Mouse (Mus musculus): ENCODE data around the gene Tmem97. TPM values are rescaled to one million over a fixed set of nuclear protein-coding genes. Genes with fewer than 3 reads are reported as not detected.
A peak's percentile ranks its signal among the peaks of the same experiment; 100 is the strongest.
"Not testable (repeated sequence)": the region's sequence is repeated elsewhere in the genome, so short reads cannot be mapped to it uniquely, and the experiment has no call there.

Tmem97 gene
- polyA plus RNA-seq, 1 experiment from 2014 or later = 68.2 TPM

- Histone ChIP-seq H3K4me3 (ENCODE audit: low read depth, low read length) (no peak overlapping the region), H3K36me3 (ENCODE audit: control insufficient read depth, insufficient read depth, low read length) (no peaks in the 10 kb centered on the region), H3K27me3 (ENCODE audit: control insufficient read depth, insufficient read depth, low read length) (no peaks in the 10 kb centered on the region), H3K4me1 (replicated peaks; ENCODE audit: control insufficient read depth, insufficient read depth) (no peaks in the 10 kb centered on the region), H3K9me3 (ENCODE audit: control insufficient read depth, low read length) (no peaks in the 10 kb centered on the region), H3K9ac (ENCODE audit: low read length) (no peak overlapping the region), H3K27ac (replicated peaks) (no peak overlapping the region), H3K4me2 (replicated peaks; ENCODE audit: low read depth) (no peak overlapping the region)
- TF ChIP-seq EP300 (optimal IDR thresholded peaks at IDR 0.05) (no peak), CTCF (IDR thresholded peaks at IDR 0.05; ENCODE audit: low read depth) (no peak)
- WGBS = 84% methylated on average over 6 of the region's 6 CpGs
- no peak for ATAC-seq (ENCODE audit: low FRiP score, low TSS enrichment)
- DNase-seq (ENCODE audit: low spot score) = no peak
These were observed 43.8 kb upstream of the Tmem97 start for GRCm38 (mm10) chr11:78594271-78594964.

GRCm38 (mm10) chr11:78587677-78588076 is 37.1 kb upstream of the Tmem97 start:
- not testable (repeated sequence) for H3K27me3 ChIP-seq (ENCODE audit: control insufficient read depth, insufficient read depth, low read length); H3K4me2 ChIP-seq (replicated peaks; ENCODE audit: low read depth); H3K9ac ChIP-seq (ENCODE audit: low read length); H3K4me3 ChIP-seq (ENCODE audit: low read depth, low read length); H3K9me3 ChIP-seq (ENCODE audit: control insufficient read depth, low read length); H3K27ac ChIP-seq (replicated peaks); H3K4me1 ChIP-seq (replicated peaks; ENCODE audit: control insufficient read depth, insufficient read depth); ATAC-seq (ENCODE audit: low FRiP score, low TSS enrichment); DNase-seq (ENCODE audit: low spot score); H3K36me3 ChIP-seq (ENCODE audit: control insufficient read depth, insufficient read depth, low read length)
- 93% methylated on average over 1 of the region's 1 CpGs for WGBS
- TF ChIP-seq CTCF (IDR thresholded peaks at IDR 0.05; ENCODE audit: low read depth) = peak; percentile 39

- Histone ChIP-seq H3K9me3 (ENCODE audit: control insufficient read depth, low read length) (no peaks in the 10 kb centered on the region), H3K4me1 (replicated peaks; ENCODE audit: control insufficient read depth, insufficient read depth) (no peaks in the 10 kb centered on the region)
These were observed 35.5 kb upstream of the Tmem97 start for GRCm38 (mm10) chr11:78586099-78586498.

GRCm38 (mm10) chr11:78582848-78583247 is 32.3 kb upstream of the Tmem97 start:
- ATAC-seq (ENCODE audit: low FRiP score, low TSS enrichment) = no peak
- WGBS = 87% methylated on average over 6 of the region's 6 CpGs
- no peak overlapping the region for H3K4me3 ChIP-seq (ENCODE audit: low read depth, low read length)
- H3K27me3 ChIP-seq (ENCODE audit: control insufficient read depth, insufficient read depth, low read length) = no peaks in the 10 kb centered on the region
- H3K9me3 ChIP-seq (ENCODE audit: control insufficient read depth, low read length) = no peaks in the 10 kb centered on the region
- no peak overlapping the region for H3K27ac ChIP-seq (replicated peaks)
- no peaks in the 10 kb centered on the region for H3K4me1 ChIP-seq (replicated peaks; ENCODE audit: control insufficient read depth, insufficient read depth)
- no peak for TF ChIP-seq CTCF (IDR thresholded peaks at IDR 0.05; ENCODE audit: low read depth)
- TF ChIP-seq EP300 (optimal IDR thresholded peaks at IDR 0.05) = no peak
- H3K9ac ChIP-seq (ENCODE audit: low read length) = no peak overlapping the region
- H3K4me2 ChIP-seq (replicated peaks; ENCODE audit: low read depth) = no peak overlapping the region
- H3K36me3 ChIP-seq (ENCODE audit: control insufficient read depth, insufficient read depth, low read length) = peaks cover 4% of the 10 kb centered on the region; the same call in 1 of the 2 replicates
- DNase-seq (ENCODE audit: low spot score) = no peak

More at GRCm38 (mm10) chr11:78586099-78586498, 35.5 kb upstream of the Tmem97 start:
- no peak for DNase-seq (ENCODE audit: low spot score)
- H3K27me3 ChIP-seq (ENCODE audit: control insufficient read depth, insufficient read depth, low read length) = no peaks in the 10 kb centered on the region
- no peak for ATAC-seq (ENCODE audit: low FRiP score, low TSS enrichment)
- no peak overlapping the region for H3K4me3 ChIP-seq (ENCODE audit: low read depth, low read length)
- H3K9ac ChIP-seq (ENCODE audit: low read length) = no peak overlapping the region
- TF ChIP-seq CTCF (IDR thresholded peaks at IDR 0.05; ENCODE audit: low read depth) (peak; percentile 50), EP300 (optimal IDR thresholded peaks at IDR 0.05) (no peak)
- no peak overlapping the region for H3K27ac ChIP-seq (replicated peaks)
- no peak overlapping the region for H3K4me2 ChIP-seq (replicated peaks; ENCODE audit: low read depth)
- peaks cover 4% of the 10 kb centered on the region; the same call in 1 of the 2 replicates for H3K36me3 ChIP-seq (ENCODE audit: control insufficient read depth, insufficient read depth, low read length)

GRCm38 (mm10) chr11:78574975-78575374 is 24.4 kb upstream of the Tmem97 start:
- Histone ChIP-seq H3K27ac (replicated peaks) (no peak overlapping the region), H3K4me1 (replicated peaks; ENCODE audit: control insufficient read depth, insufficient read depth) (no peaks in the 10 kb centered on the region), H3K4me3 (ENCODE audit: low read depth, low read length) (no peak overlapping the region), H3K9me3 (ENCODE audit: control insufficient read depth, low read length) (no peaks in the 10 kb centered on the region), H3K36me3 (ENCODE audit: control insufficient read depth, insufficient read depth, low read length) (peaks cover 3% of the 10 kb centered on the region; the same call in 1 of the 2 replicates), H3K4me2 (replicated peaks; ENCODE audit: low read depth) (no peak overlapping the region), H3K27me3 (ENCODE audit: control insufficient read depth, insufficient read depth, low read length) (no peaks in the 10 kb centered on the region), H3K9ac (ENCODE audit: low read length) (no peak overlapping the region)
- DNase-seq (ENCODE audit: low spot score) = no peak
- no peak for ATAC-seq (ENCODE audit: low FRiP score, low TSS enrichment)
- no peak for TF ChIP-seq EP300 (optimal IDR thresholded peaks at IDR 0.05)
- no peak for TF ChIP-seq CTCF (IDR thresholded peaks at IDR 0.05; ENCODE audit: low read depth)
- WGBS = 41% methylated on average over 2 of the region's 2 CpGs

GRCm38 (mm10) chr11:78574536-78574935 is 24.0 kb upstream of the Tmem97 start:
- Histone ChIP-seq H3K4me1 (replicated peaks; ENCODE audit: control insufficient read depth, insufficient read depth) (no peaks in the 10 kb centered on the region), H3K9me3 (ENCODE audit: control insufficient read depth, low read length) (no peaks in the 10 kb centered on the region), H3K4me2 (replicated peaks; ENCODE audit: low read depth) (no peak overlapping the region), H3K4me3 (ENCODE audit: low read depth, low read length) (no peak overlapping the region), H3K36me3 (ENCODE audit: control insufficient read depth, insufficient read depth, low read length) (peaks cover 3% of the 10 kb centered on the region; the same call in 1 of the 2 replicates), H3K27me3 (ENCODE audit: control insufficient read depth, insufficient read depth, low read length) (no peaks in the 10 kb centered on the region), H3K27ac (replicated peaks) (no peak overlapping the region), H3K9ac (ENCODE audit: low read length) (no peak overlapping the region)
- TF ChIP-seq CTCF (IDR thresholded peaks at IDR 0.05; ENCODE audit: low read depth) (no peak), EP300 (optimal IDR thresholded peaks at IDR 0.05) (no peak)
- DNase-seq (ENCODE audit: low spot score) (no peak), ATAC-seq (ENCODE audit: low FRiP score, low TSS enrichment) (no peak)
- WGBS = 76% methylated on average over 3 of the region's 3 CpGs

- H3K27ac ChIP-seq (replicated peaks); H3K27me3 ChIP-seq (ENCODE audit: control insufficient read depth, insufficient read depth, low read length); ATAC-seq (ENCODE audit: low FRiP score, low TSS enrichment); H3K9me3 ChIP-seq (ENCODE audit: control insufficient read depth, low read length); H3K36me3 ChIP-seq (ENCODE audit: control insufficient read depth, insufficient read depth, low read length); H3K4me1 ChIP-seq (replicated peaks; ENCODE audit: control insufficient read depth, insufficient read depth); H3K4me2 ChIP-seq (replicated peaks; ENCODE audit: low read depth); DNase-seq (ENCODE audit: low spot score); H3K9ac ChIP-seq (ENCODE audit: low read length); H3K4me3 ChIP-seq (ENCODE audit: low read depth, low read length): not testable (repeated sequence)
- WGBS = 99% methylated on average over 3 of the region's 4 CpGs
These were observed 23.5 kb upstream of the Tmem97 start for GRCm38 (mm10) chr11:78574031-78574430.

Measured in stomach, postnatal 0 days (tissue).